Mouse (Mus musculus) brain, adult 10 weeks (tissue): ENCODE data around the gene 2810459M11Rik. TPM values are rescaled to one million over a fixed set of nuclear protein-coding genes. Genes with fewer than 3 reads are reported as not detected.

Experiments
- polyA plus RNA-seq: library from polyadenylated mRNA; stranded (reverse); fragments of 350-450 nt; fragmentation: Illumina TruSeq; extraction: RNeasy Lipid Tissue Mini Kit (QIAGEN cat#74804); gene quantifications from one replicate; pipeline ENCODE4 v1.2.3, GENCODE M21; 2015; ENCODE audit warnings: low read depth, low replicate concordance

2810459M11Rik gene
- polyA plus RNA-seq = 7.3 TPM

DNA sequence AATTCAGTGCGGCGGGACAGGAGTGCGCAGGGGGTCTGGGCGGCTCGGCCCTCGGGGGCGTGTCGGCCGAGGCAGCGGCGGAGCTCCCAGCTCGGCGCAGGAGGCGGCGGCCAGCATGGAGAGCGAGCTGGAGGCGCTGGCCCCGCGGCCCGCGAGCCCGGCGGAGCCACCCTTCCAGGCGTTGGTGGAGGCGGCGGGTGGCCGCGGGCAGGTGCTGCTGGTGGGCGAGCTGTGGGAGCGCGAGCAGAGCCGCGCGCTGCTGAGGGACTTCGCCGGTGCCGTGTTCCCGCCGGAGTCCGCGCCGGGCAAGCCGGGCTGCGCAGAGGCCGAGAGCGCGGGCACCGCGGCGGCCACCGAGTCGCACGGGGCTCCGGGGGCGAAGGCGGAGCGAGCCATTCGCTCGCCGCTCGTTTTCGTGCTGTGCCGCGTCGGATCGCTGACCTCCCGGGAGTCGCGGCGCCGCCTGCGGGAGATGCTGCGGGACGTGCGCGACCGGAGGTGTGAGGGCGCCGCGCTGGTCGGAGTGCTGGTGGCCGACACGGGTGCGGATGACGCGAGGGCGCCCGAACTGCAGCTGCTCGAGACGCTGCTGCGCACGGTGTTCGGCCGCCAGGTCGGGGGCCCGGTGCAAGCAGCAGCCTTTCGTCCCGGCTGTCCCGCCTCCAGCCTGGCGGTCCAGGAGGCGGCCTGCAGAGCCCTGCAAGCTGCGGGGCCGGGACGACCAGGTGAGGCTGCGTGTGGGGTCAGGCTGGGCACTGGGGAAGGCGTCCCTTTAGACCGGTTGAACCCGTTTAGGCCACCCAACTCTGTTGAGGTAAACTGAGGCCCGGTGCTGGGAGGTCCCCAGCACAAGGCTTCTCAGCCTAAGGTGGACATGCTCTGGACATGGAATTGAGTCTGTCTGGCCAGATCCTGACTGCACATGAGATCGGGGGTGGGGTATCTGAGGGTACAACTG is at the start of gene 2810459M11Rik:
Gene 2810459M11Rik, plus strand, starts transcription at position 16 of the 958 bp plus-strand sequence.

DNA sequence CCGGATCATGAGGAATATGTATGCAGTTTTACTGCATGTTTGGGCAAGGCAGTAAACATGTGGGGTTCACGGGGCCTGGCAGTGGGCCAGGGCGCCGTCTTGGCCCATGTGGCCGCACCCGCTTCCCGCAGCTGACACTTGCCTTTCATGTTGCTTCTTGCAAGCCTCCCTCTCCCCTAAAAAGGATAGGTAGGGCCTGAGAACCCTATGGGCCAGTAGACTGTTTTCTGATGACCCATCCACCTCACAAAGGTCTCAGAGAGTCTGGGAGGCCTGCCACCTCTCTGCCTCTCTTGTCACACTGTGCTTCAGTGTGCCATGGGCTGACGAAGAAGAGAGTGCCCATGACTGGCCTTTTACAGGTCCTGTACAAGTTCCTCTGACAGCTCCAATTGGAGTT is 29.1 kb upstream of the 2810459M11Rik start, which contains the start of gene Spata3:
Gene Spata3, plus strand, starts transcription at position 301 of the 400 bp plus-strand sequence.

DNA sequence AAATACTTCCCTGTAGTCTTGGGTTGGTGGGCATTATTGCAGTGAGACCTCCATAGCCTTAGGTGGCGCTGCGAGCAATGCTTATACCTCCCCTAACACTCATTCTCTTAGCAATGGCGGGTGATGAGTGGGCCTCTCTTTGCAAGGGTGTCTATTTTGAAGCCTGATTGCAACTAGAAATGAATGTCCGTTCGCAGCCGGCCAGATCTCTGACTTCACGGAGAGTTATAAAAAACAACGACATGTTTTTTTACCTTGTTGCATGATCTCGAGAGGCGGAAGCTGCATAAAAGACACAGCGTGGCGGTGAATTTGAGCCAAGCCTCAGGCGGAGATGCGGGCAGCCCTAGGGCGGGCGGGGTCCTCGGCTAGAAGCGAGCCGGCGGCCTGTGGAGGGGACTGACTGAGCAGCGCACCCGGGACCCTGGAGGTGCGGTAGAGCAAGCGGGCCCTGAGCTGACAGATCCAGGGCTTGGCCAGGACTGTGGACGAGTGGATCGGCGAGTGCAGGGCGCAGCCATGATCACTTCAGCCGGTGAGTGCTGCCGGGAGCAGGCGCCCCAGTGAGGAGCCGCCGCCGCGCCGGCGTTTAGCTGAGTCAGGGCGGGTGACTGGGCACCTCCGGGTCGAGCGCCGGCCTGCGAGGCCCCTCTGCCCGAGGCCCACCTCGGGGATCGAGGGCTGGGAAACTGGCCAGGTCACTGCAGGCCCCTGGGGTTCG is 18.8 kb downstream of the 2810459M11Rik start, which contains the start of gene Psmd1:
Gene Psmd1, plus strand, starts transcription at position 117 of the 721 bp plus-strand sequence.

Other genes with a start within 250 kb of the 2810459M11Rik start
- 732 TPM for gene Itm2c, start 151.6 kb upstream of the 2810459M11Rik start, polyA plus RNA-seq
- 8.6 TPM for gene 4933407L21Rik, start 117.4 kb upstream of the 2810459M11Rik start, polyA plus RNA-seq
- gene Gpr55, start 84.9 kb upstream of the 2810459M11Rik start, polyA plus RNA-seq = 0.19 TPM
- gene Spata3, start 29.0 kb upstream of the 2810459M11Rik start, polyA plus RNA-seq = 0.58 TPM
- 123 TPM for gene Psmd1, start 18.5 kb downstream of the 2810459M11Rik start, polyA plus RNA-seq
- not detected for gene Htr2b, start 66.1 kb downstream of the 2810459M11Rik start, polyA plus RNA-seq
- gene Gm21972, start 87.8 kb downstream of the 2810459M11Rik start, polyA plus RNA-seq = 1.1 TPM
- 29.8 TPM for gene Armc9, start 108.9 kb downstream of the 2810459M11Rik start, polyA plus RNA-seq